Mouse (Mus musculus) T-helper 17 cell (primary cell): ENCODE data around the gene Dock9.

Experiments used
- in situ Hi-C, 2 experiments: fragments of 300-600 bp; cut with MboI, MseI; formaldehyde crosslinking; loops; 1 replicate in 1 of 2; 2 replicates in 1 of 2; pipeline ENCODE4 v1.15.1; 2025; ENCODE audit warnings: high pct_unique_total_duplicates in 2 of 2

The Dock9 gene

DNA sequence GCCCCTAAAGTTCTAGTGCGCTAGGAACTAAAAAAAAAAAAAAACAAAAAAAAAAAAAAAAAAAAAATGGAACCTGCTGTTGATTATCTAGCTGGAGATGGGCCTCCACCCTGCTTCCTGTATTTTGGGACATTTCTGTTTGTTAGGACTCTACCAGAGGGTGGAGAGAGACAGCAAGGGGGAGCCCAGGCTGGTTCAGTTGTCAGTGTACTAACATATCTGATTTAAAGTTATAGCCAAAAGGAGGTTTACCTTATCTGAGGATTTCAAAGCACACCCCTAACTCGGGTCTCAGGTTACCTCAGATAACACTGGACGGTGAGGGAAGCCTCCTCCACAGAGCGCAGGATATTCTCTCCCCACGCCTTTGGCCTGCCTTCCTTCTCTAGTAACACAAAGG is 4.0 kb downstream of the Dock9 start:
- in situ Hi-C loops = no loop called here

DNA sequence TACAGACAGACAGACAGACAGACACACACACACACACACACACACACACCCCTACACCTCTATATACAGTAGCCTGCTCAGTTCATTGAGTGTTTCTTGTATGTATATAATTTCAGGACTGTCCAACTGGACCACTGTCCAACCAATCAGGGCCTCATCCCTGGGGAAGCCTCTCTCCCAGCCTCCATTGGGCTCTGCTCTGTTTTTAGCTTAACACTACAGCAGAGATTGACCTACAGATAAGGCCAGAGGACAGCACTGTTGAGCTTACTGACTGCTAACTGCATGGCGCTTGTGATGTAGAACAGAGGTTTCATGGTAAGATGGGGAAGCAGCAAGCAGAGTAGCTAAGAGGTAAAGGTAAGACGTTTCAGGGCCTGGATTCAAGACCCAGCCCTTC is 5.7 kb downstream of the Dock9 start:
- in situ Hi-C loops = no loop called here

DNA sequence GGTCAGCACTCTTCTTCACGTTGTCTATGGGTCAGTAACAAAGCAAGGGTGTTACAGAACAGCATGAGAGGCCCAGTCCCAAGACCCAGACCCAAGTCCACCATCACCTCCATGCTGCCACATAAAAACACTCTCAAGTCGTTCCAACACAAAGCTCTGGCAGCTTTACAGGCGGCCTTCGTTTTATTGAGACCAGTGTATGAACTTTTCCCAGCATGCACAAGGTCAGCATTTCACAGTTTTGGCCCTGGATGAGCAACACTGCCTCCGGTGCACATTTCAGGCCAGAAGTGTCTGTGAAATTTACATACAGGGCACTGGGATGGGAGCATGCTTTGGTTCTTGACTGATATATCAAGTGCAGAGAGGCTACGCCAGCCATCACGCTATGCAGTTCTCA is 6.5 kb downstream of the Dock9 start:
- in situ Hi-C loops = no loop called here

DNA sequence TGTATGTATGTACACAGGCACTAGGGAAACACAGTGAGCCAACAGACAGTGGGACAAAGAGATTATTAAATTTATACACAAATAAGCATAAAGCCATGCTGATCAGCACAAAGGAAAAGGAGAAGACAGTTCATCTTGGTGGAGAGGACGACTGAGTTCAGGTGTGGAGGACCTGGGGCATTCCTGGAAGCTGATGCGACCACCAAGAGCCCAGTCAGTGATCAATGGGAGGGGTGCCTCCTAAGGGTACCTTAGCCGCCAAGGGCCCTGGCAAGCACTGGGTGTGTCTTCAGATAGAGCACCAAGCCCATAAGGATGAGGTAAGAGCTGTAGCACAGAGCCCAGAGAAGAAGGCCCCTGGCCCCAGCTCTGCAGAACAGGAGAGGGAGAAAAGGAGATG is 8.4 kb downstream of the Dock9 start:
- in situ Hi-C loops = no loop called here

DNA sequence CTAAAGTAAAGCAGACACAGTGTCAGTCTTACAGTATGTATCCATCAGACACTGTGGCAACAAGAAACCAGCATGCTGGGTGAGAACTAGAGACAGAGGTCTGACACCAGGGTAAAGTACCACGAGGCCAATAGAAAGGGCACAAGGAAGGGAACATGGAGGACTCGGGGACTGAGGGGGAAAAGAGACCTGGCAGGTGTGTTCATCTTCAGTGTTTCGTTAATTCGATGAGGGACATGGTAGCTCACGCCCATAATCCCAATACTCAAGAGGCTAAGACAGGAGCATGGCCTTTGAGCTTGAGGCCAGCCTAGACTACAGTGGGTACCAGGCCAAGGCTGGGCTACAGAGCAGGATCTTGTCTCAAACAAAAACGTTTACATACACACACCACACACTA is 9.2 kb downstream of the Dock9 start:
- in situ Hi-C loops = no loop called here

DNA sequence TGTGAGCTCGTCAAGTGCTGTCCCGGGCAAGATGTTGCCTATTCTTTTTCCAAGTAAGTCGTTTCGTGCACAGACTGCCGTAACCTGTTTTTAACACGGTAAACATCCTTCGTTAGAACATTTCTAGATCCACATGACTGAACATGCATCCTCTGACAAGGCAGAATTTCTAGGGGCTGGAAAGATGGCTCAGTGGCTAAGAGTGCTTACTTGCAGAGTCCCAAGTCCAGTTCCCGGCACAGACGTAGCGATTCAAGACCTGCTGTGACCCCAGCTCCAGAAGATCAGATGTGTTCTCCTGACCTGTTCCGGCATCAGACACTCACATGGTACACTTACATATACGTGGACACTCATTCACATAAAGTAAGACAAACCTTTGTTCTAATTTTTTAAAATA is 10.2 kb downstream of the Dock9 start:
- in situ Hi-C loops = no loop called here

DNA sequence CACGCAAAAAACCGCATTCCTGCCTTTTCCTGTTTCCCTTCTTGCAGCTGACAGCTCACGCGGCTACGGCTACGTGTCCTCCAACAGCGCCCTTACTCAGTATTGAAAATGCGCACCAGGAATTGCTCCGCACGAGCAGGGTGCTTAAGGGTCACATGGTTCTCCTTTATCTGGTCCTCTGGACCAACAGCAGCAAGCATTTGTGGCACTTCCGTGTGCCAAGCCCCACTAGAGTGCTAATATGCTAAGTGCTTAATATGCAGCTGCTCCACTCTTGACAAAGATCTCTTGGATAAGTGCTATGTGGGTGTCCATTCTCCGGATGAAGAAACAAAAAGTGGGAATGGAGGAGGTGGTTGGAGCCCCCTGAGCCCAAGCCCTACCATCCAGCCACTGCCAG is 10.7 kb downstream of the Dock9 start:
- in situ Hi-C loops = no loop called here

DNA sequence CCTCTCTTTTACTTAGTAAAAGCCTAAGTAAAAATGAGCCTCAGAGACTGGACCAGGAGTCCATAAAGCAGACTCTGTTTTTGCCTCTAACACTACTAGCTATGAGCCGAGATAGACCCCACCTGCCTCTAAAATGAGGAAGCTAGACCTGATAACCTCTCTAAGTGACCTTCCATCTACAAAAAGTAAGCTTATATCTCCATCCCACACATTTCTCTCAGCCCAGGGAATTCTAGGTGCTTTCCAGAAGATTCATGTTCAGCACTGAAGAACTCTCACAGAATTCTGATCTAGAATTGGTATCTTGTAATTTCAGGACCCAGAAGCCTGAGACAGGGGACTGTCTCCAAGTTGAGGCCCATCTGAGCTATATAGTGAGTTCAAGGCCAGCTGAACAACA is 12.2 kb downstream of the Dock9 start:
- in situ Hi-C loops = no loop called here

DNA sequence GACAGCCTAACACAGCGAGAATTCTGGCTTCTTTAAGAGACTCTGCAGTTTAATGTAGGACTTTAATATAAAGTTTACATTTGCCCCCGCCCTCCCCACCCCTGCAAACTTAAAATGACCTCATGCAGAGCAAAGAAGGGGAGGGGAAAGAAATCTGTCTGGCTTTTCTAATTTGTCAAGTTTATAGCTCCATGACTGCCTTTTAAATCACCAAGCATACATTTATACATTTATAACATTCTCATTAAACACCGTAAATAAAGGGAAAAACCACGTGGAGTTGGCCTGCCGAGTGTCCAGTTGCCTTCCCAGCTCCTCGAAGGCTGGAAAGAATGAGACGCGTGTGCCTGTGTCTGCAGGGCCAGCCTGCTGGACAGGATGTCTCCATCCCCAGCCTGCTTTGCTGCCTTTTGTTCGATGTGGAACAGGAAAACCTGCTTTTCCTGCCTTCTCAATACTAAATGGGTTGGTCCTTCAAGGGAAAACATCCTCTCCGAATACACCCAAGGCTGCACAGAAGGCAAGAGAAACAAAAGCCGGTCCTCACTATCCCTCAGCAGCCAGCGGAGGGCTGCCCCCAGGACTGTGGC is 16.6 kb downstream of the Dock9 start:
- in situ Hi-C loops = no loop called here

DNA sequence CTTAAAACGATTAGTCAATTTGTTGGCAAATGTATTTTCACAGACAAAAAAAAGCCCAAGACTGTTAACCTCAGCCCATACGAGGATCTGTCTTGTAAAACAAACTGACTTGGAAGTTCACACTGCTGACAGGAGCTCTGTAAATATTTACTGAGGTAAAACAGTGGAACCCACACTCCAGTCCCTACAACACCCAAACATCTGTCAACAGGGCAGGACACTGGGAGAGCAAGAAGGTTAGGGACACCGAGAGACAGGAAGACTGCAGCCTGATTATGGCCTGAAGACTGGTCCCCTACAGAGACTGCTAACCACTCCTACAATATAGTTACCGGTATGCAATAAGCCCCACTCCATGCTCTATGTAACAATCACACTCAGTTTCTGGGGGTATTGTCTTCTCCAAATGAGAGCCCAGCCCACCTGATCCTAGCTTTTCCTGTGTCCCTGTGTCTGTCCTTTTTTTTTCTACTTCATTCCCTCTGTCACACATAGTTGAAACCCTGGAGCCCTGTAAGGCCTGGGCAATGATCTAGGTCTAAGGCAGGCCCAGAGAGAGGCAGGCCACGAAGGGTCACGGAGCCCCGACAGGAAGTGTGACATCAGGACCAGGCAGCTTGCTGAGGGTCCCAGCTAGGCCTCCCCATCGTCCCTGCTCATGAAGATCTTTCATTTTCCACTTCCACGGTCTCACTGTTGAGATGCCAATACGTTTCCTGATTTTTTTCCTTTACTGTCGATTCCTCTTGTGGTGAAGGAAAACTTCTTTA is 17.3 kb downstream of the Dock9 start:
- in situ Hi-C loops = no loop called here

DNA sequence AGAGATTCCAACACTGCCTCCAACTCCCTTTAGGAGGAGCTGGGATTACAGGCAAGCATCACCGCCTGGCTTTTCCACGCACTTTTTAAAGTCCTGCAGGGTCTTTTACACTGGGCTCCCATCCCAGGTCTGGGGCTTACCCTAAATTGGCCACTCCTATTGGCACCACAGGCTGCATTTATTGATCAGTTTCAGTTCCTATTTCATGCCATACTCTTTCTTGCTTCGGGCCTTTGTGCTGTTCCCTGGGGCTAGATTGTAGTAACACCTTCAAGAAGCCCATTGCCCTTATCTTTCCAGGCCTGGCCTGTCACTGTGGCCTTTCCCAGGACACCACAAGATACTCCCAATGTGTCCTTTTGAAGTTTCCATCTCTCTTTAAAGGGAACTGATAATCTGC is 18.0 kb downstream of the Dock9 start:
- in situ Hi-C loops = no loop called here

DNA sequence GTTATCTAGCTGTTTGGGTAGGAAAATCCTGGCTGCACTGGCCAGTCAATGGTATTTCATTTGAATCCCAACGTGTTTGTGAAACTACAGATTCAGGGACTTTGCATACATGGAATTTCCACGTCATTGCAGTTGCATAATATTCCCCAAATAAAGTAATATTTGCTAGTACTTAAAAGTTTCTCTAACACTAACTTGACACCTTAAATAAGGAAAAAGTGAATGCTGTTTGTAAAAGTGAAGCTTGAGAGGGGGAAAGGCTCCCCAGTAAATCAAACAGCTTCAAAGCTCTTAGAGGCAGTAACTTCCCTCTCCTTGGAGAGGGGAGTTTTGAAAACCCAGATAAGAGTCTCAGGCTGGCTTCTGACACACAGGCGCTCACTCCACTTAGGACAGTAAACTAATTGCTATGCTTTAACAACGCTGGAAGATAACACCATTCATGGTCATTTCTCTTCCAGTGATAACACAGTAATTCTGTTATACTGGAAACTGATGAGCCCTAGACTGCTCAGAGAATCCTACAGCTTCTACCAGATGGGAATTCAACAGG is 20.3 kb downstream of the Dock9 start:
- in situ Hi-C loops = no loop called here

DNA sequence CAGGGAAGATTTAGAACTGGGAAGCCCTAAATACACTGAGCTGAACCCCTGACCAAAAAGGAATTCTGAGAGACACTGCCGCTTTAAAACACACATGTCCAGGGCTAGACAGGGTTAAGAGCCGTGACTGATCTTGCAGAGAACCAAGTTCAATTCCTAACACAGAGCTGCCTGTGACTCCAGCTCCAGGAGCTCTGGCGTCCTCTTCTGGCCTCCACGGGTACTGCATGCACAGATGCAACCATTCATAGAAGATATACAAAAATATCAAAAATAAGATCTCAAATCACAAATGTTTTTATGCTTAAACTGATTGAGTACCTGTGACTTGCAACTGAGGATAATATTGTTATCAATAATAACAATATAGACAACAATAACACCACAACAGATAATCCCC is 20.9 kb downstream of the Dock9 start:
- in situ Hi-C loops = no loop called here

DNA sequence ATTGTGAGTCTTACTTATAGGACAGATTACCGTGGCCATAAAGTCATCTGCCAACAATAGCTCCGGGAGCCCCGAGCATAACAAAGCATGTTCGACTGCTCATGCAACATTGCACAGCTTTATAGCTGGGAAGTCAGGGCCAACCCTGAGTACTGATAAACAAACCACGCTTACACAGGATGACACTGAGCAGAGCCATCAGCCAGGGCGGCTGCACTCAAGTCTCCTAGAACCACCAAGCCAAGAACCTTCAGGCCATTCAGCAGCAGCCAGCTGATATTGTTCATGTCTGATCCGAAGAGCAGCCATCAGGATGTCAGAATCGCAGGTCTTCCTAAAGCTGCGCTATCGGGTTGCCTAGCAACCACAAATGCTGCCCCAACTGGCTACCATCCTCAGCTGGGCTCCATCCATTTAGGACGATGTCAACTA is 35.6 kb downstream of the Dock9 start:
- in situ Hi-C loops = no loop called here

DNA sequence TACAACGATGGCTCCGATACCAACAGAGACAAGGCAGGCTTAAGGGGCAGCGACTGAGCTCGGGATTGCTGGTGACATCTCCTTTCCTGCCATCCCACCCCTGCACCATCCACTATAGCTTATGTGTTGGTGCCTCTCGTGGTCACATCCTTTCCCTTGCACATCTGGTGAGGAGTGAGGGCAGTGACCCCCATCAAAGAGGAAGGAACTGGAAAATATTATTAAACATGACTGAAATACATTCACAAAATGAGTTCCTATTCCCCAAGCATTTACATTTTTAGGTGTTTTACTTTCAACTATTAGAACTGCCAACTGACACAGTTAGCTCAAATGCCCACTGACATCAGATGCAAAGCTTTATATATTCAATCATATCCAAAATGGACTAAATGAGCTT is 37.2 kb downstream of the Dock9 start:
- in situ Hi-C loops = no loop called here

DNA sequence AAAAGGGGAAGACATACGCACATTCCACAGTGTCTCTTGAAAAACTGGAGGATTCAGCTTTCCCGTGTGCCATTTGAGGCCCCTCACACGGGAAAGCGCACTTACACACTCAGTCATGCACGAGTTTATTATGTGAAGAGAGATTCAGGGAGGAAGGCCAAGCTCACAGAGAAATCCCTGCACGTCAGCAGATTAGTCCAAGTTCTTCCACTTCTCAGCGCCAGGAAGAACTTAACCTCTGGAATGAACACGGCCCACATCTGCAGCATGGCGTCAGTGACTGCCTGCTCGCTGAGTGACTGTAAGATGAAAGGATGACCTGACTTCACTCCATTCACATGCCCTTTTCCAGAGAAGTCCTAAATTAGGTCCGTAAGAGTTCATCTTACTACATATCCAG is 43.5 kb downstream of the Dock9 start:
- in situ Hi-C loops = no loop called here

DNA sequence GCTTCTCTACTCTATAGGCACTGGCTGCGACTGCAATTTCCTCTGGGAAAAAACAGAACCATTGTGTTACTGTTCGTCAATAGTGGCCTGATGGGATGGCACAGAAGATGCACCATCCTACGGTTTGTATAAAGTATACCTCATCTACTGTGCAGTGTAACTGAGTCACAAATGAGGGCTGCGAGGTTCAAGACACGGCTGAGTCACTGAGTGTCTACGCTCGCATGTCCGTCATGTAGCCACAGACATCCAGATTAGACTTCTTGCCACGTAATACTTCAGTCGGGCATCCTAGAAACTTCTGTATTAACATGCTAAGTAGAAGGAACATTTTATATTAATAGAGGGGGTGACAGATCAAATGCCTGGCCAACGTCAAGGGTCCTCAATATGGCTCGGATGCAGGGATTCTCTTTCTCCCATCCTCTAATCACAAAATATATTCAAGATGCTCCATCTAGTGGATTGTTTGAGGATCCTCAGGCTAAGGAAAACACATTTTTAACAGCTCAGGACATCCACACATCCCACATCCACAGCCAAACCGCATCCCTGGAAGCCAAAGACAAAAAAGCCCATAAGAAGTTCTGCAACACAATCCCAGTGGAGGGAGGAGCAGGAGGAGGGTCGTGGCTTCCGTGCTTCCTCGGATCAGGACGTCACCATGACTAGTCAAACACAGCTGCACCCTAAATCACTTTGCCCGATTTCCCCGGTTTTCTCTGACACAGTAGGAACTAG is 44.8 kb downstream of the Dock9 start:
- in situ Hi-C loops = no loop called here

DNA sequence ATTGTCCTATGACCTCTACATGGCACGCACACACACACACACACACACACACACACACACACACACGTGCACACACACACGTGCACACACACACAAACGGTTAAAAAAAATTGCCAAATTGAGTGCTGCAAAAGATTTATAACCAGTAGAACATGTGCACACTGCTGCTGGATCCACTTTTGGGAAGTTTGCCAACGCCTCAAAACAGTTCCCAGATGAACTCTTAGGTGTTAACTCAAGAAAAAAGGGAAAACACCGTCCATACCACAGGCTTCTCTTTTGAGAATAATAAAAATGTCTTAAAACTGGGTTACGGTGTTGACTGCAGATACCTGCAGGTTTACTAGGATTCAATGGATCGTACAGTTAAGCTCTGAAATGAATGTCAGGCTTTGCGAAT is 48.0 kb downstream of the Dock9 start:
- in situ Hi-C loops = no loop called here

DNA sequence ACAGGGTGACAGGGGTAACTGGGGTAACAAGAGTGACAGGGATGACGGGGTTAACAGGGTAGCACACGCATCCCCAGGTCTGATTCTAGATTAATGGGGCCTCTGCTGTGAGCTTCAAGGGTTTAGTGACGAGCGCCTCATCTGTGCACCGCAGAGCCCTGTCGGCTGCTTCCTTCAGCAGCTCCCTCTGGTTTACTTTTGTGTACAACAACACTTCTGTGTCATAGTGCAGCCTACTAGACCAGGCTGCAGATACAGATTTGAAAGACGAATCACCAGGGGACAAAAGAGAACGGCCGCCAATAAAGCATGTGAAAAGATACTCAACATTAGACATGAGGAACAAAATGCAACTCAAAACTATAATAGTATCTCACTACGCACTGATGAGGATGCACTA is 48.6 kb downstream of the Dock9 start:
- in situ Hi-C loops = no loop called here

DNA sequence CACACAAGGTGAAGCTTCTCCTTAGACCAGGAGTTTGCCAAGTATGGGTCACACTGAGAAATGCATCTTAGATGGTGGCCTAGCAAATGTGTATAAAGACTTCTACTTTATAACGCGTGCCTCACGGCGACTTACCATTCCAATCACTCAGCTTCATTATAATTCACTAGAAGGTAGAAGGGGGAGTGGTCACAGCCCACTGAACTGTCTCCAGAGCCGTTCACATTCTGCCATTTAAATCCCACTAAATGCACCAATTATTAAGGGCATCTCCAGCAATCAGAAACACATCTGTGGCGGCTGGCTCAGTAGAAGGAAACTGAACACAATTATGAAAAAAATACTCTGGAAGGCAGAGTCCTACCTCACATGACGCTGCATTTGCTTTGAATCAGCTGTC is 50.3 kb downstream of the Dock9 start:
- in situ Hi-C loops = no loop called here

DNA sequence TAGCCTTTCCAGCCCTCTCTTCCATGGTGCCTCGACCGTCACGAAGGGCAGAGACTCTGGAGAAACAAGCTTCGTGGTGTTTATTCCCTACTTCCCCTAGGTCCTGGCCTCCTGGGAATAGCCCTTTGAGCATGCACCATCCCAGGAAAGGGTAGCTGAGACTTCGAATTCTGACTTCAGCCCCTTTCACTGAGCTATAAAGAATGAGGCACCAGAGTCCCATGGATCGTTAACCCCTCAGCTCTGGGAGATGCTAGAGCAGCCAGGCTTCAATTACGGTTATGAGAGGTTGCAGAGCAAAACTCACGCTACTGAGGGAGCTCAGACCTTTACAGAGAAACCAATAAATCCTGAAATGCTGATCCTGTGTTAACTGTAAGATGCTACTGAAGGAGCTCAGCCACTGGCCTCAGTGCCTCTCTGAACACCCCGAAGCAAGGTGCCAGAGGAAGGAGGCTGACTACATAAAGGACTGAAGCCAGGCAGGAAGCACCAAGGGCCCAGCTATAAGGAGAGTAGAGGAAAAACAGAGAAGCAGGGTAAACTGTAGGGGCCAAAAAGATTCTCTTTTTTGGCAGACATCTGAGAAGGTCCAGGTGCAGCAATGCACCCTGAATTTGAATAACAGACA is 53.7 kb downstream of the Dock9 start:
- in situ Hi-C loops = no loop called here
